ENCODE assay signal across 8 mouse cellular contexts in genomic region chr7:75370595-75371519, GRCm38 (mm10).
DNase-seq lines count a peak whose midpoint lies in the region; ATAC-seq and TF ChIP-seq lines count a peak whose summit lies in the region.

No protein-coding gene starts in this region.

- H3K36me3 ChIP-seq in forebrain, postnatal 0 days (ENCODE audit: insufficient read depth) = no peaks in the 10 kb centered on the region
- no peaks in the 10 kb centered on the region for H3K36me3 ChIP-seq in neural tube, embryonic 13.5 days

- no peaks in the 10 kb centered on the region for H3K4me1 ChIP-seq in forebrain, postnatal 0 days (ENCODE audit: insufficient read depth)
- peaks cover 3% of the 10 kb centered on the region; the same call in 1 of the 2 replicates for H3K4me1 ChIP-seq in neural tube, embryonic 13.5 days (replicated peaks)

- no peak overlapping the region for H3K4me2 ChIP-seq in forebrain, postnatal 0 days (ENCODE audit: low read depth)
- H3K4me2 ChIP-seq in neural tube, embryonic 13.5 days = no peak overlapping the region

- DNase-seq in CD8-positive naive resting alpha-beta T cell, adult 2 months (ENCODE audit: low read depth in 2 of 2, low spot score in 2 of 2) = peak; percentile 62 to 77
- DNase-seq in cerebellum, adult 11-12 months = peak; percentile 67
- peak; percentile 91 for DNase-seq in forebrain, postnatal 0 days
- DNase-seq in heart, postnatal 36 days = peak; percentile 82 to 84
- peak; percentile 82 to 92 for DNase-seq in layer of hippocampus, adult 18-20 months (ENCODE audit: low spot score in 2 of 2)
- peak; percentile 82 to 87 for DNase-seq in lung, adult 18-20 months
- peak; percentile 78 for DNase-seq in telencephalon, adult 2 months (ENCODE audit: low read depth, low spot score)

- intact Hi-C loops in heart, postnatal 36 days (cut with DNase I) = loop anchor here (1.0 to 10.0 kb wide), 7 partner anchors 185 to 511 kb away; no protein-coding TSS in a partner anchor

- TF ChIP-seq CTCF in forebrain, postnatal 0 days (IDR thresholded peaks at IDR 0.05; ENCODE audit: low read depth) = peak; percentile 90

- 0 out of 2 replicates have a peak overlapping the region, but pooled peaks have one; percentile 23 for H3K27ac ChIP-seq in forebrain, postnatal 0 days (ENCODE audit: low read depth, low read length)
- no peak overlapping the region for H3K27ac ChIP-seq in neural tube, embryonic 13.5 days (replicated peaks)

- no peak overlapping the region for H3K9ac ChIP-seq in forebrain, postnatal 0 days
- no peak overlapping the region for H3K9ac ChIP-seq in neural tube, embryonic 13.5 days

- H3K9me3 ChIP-seq in forebrain, postnatal 0 days (ENCODE audit: low read length) = no peaks in the 10 kb centered on the region
- H3K9me3 ChIP-seq in neural tube, embryonic 13.5 days = no peaks in the 10 kb centered on the region

- WGBS in forebrain, postnatal 0 days = 48% methylated on average over 12 of the region's 12 CpGs
- 50% methylated on average over 12 of the region's 12 CpGs for WGBS in neural tube, embryonic 13.5 days

- no peaks in the 10 kb centered on the region for H3K27me3 ChIP-seq in forebrain, postnatal 0 days (ENCODE audit: insufficient read depth, low read length)
- H3K27me3 ChIP-seq in neural tube, embryonic 13.5 days = no peaks in the 10 kb centered on the region

- H3K4me3 ChIP-seq in forebrain, postnatal 0 days (ENCODE audit: low read depth, low read length) = no peak overlapping the region
- H3K4me3 ChIP-seq in neural tube, embryonic 13.5 days = no peak overlapping the region

- ATAC-seq in forebrain, postnatal 0 days = peak; percentile 94
- ATAC-seq in neural tube, embryonic 13.5 days (ENCODE audit: low read depth) = peak; percentile 93
